Mouse (Mus musculus) T-cell, adult 2 months (primary cell): ENCODE measurements at regions not wholly inside any gene's neighbourhood (a gene's known extent, or its start where the extent isn't known, plus 50 kb on each side); places are given as distances from the start of the nearest gene placed in this dataset.

Source experiments
- DNase-seq: peaks from one replicate; pipeline ENCODE4 v3.0.0; 2022; ENCODE audit warnings: low spot score

- DNase-seq, result no peak
These were observed 119.6 kb upstream of the Mpp6 start for GRCm38 (mm10) chr6:49990522-49990858.

GRCm38 (mm10) chr6:49999365-49999764 is 110.7 kb upstream of the Mpp6 start:
- no peak for DNase-seq

- DNase-seq, result no peak
These were observed 102.0 kb upstream of the Mpp6 start for GRCm38 (mm10) chr6:50008074-50008473.

- no peak for DNase-seq
These were observed 101.2 kb upstream of the Mpp6 start for GRCm38 (mm10) chr6:50008869-50009268.

- DNase-seq, result peak; percentile 76
These were observed 100.7 kb upstream of the Mpp6 start for GRCm38 (mm10) chr6:50009339-50009738.

- no peak for DNase-seq
These were observed 100.2 kb upstream of the Mpp6 start for GRCm38 (mm10) chr6:50009856-50010255.

DNA sequence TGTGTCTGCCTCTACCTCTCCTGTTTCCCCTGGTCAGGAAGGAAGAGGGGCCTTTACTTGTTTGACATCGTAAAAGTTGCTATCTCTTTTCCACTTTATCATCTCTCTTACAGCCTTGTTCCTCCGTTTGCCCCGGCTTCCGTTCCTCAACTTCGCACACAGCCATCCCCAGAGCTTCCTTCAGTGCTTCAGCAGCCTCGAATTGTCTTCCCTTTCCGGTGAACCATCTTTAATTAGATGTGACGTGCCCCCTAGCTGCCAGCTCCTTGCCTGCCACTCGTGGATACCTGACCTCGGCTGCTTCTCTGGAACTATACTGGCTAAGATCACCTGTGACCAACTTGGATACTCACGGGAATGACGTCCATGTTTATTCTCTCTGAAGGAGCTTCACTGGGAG is 99.0 kb upstream of the Mpp6 start:
- peak; percentile 41 for DNase-seq

DNA sequence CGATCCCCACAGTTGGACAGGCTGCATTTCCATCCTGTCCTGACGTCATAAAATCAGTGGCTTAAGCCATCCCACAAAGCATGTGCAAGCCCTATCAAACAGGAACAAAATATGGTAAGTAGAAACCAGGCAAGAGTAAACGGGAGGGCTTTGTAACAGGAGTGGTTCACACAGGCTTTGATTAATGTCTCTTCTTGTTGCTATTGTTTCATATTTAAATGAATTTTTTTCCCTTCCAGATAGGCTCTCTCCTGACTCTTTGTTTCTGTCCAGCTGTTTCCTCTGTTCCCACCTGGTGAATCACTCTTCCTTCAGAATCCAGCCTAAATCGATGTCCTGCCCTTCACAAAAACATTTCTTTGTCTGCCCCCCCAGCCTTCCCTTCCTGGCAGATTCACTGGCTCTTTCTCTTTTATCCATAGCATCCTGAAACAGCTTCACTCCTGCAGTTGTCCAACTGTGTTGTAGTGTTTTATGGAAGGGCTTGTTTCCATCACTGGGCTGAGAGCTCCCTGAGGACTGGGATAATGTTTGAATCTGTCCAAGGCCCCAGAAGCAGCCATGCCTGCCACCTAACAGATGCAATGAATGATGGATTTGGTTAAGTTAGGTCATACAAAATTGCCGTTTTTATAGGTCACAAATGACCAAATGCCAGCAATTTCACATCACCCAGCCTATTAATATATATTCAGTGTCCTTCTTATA is 98.1 kb upstream of the Mpp6 start:
- DNase-seq, result no peak

DNA sequence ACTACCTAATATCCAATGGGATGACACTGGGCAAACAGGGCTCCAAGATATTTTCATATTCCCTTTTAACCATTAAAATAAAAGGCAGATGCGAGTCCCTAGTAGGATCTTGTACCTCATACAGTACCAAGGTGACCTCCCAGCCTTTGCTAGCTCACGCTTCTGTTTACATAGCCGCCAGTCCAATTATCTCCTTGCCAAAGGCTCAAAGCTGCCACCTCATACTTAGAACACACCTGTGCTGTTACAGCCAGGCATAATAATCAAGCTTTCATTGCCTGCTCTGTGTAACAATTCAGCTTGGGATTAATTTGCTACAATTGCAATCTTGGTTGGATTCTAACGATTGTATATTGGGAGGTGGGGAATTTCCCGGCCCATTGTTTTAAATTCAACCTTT is 97.0 kb upstream of the Mpp6 start:
- DNase-seq, result no peak

GRCm38 (mm10) chr6:50013842-50014241 is 96.2 kb upstream of the Mpp6 start:
- DNase-seq, result no peak

- DNase-seq, result no peak
These were observed 82.1 kb upstream of the Mpp6 start for GRCm38 (mm10) chr6:50027981-50028380.

DNA sequence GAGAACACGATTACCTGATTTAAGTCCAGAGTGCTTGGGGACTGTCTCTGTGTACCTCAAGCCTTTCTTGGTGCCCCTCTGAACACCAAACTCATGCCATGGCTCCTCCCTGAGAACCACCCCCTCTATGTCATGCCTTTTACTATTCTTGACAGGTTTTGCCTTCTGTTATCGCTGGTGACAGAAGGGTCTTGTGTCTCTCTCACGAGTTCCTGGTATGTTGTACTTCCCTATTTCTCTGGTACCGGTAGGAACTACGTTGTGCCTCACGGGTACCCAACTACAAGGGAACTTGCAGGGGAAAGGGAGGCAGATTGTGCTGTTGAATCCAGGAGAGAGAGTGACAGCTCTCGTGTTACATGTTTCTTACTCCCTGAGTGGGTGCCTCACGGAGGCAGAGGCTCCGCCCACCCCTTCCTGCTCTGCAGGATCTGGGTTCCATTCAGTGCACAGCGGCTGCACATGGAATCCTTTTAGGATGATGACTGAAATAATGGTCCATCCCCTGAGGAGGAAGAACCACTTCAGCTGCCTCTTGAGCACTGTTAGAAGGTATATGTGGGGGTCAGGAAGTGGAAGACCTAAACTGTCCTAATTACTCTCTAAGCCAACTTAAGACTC is 80.0 kb upstream of the Mpp6 start:
- DNase-seq, result no peak

DNA sequence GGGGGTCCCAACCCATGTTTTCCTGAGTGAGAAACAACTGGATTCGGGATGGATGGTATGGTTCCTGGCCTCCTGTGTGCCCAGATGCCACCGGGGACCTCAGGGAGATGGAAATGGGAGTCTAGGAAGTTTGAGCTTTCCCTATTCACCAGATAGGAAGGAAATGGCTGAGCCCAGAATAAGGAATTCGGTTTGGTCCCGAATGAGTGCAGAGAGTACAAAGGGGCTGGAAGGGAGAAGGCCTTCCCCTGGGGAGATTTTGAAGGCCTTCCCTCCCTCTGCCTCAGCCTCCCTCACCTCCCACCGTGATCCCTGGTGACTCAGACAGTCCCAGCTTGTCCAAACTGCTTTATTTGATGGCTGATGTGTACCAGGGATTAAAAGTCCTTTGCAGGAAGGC is 78.7 kb upstream of the Mpp6 start:
- DNase-seq, result no peak

DNA sequence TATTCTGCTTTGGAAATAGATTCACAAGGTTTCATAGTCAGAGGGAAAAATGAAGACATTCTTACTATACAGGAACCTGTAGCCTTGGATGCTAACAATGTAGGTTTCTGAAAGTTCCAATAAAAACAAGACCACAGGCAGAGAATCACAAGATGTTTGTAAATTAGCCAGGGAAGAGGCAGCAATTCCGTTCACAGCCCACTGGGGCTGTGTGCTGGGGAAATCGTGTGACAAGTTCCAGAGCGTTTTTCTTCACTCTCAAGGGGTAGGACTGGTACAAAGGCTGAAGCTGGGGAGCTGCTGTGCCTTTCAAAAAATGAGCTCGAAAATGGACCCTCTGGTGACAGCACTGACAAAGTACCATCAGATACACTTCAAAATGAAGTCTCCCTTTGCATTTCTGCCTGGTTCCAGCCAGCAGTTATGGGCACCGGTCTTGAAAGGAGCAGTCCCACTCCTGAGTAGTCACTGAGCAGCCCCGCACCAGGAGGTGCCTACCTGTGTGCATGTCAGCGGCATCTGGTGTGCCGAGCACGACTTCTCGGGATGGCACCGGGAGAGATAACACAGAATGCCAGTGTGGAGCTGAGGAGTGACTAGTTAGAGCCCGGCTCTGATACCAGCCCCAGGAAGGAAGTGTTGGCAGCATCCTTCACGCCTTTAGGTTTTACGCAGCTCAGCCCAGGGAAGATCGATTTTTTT is 77.0 kb upstream of the Mpp6 start:
- no peak for DNase-seq

DNA sequence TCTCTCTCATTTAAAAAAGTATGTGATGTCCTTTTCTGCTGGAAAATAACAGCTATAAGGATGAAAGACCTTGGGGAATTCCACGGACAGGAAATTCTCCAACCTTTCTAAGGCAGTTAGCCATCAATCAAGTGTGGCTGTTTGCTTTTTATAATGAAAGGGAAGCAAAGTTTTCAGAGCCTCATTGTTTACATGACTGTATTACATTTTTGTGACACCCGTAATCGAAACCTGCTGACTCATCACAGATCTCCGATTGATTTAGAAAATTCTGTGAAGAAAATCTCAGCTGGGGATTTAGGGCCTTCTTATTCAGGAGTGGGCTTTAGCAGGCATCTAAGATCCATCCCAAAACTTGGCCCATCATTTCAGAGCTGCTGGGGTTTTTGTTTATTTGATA is 72.4 kb upstream of the Mpp6 start:
- no peak for DNase-seq

DNA sequence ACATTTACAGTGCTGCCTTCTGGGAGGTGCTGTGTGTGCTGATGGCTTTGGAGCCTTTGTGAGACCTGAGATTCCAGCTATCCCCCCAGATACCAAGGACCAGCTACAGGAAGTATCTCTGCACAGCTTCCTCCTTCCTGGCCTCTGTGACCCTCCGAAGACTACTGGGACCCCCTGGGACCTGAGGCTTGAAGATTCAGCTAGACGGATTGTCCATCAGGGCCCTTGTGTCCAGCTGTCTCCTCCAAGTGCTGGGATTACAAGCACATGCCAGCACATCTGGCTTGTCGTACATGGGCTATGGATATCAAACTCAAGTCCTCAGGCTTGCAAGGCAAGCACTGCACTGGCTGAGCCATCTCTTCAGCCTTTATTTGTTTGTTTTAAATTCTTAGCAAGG is 71.7 kb upstream of the Mpp6 start:
- no peak for DNase-seq

DNA sequence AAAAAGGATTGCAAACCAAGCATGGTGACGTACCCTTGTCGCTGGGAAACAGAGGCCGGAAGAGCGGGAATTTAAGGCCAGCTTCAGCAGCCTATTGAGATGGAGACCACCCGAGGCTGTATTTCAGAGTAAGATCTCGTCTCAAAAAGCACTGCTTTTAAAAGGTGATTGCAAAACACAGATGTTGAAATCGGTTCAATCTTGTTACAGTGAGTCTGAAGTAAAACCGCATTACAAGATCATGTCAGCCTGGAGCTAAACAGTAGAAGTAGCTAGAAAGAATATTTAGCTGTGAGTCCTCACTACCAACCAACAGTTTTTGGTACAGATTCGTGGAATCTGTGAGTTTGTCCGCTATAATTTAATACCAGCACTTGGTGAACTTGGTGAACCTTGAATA is 69.0 kb upstream of the Mpp6 start:
- no peak for DNase-seq

DNA sequence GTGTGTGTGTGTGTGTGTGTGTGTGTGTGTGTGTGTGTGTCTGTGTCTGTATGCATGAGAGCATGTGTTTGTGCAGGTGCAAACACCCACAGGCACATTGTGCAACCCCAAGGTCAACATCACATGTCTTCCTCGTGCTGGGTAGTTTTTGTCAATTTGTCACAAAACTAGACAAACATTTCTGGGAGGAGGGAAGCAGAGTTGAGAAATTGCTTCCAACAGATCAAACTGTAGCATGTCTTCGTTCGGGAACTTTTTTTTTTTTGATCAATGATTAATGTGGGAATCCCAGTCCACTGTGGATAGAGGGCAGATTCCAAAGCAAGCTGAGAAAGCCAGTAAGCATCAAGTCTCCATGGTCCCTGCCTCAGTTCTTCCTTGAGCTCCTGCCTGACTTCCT is 67.9 kb upstream of the Mpp6 start:
- no peak for DNase-seq

- no peak for DNase-seq
These were observed 65.9 kb upstream of the Mpp6 start for GRCm38 (mm10) chr6:50044165-50044564.

- DNase-seq, result no peak
These were observed 63.3 kb upstream of the Mpp6 start for GRCm38 (mm10) chr6:50046721-50047120.

- no peak for DNase-seq
These were observed 57.6 kb upstream of the Mpp6 start for GRCm38 (mm10) chr6:50052416-50052815.

DNA sequence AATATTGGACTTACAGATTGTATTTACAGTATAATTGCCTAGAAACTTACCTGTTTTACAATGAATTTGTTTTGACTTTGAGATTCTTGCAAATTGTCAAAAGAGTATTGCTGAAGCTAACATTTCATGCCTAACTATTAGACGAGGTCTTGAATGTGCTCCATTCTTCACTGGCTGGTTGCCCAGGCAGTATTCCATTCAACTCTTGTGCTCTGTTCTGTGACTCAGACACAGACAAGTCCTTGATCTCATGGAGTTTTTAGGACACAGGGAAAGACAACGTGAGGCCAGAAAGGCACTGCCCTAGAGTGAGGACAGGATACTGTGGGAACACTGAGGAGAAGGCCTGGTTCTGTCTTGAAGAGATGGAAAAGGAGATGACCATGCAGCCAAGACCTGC is 57.0 kb upstream of the Mpp6 start:
- DNase-seq, result no peak

GRCm38 (mm10) chr6:50054233-50054632 is 55.8 kb upstream of the Mpp6 start:
- DNase-seq, result no peak

GRCm38 (mm10) chr6:50058596-50058995 is 51.4 kb upstream of the Mpp6 start:
- no peak for DNase-seq
